Mouse (Mus musculus) megakaryocyte, adult 5-6 weeks (primary cell): ENCODE data around the gene Zmat5. TPM values are rescaled to one million over a fixed set of nuclear protein-coding genes. Genes with fewer than 3 reads are reported as not detected.

Experiments used
- ATAC-seq: 2 replicates; pipeline ENCODE4 v1.8.0; 2016; ENCODE audit warnings: mild to moderate bottlenecking, inconsistent platforms; ENCODE audit not compliant: poor library complexity, severe bottlenecking
- total RNA-seq, 2 experiments: library from RNA; stranded (forward) in 1 of 2; stranded (reverse) in 1 of 2; fragments of 153-499, 151-499 nt in 1 of 2; fragments of 221-1000, 200-1000 nt in 1 of 2; gene quantifications; 2 replicates each; pipeline versions ENCODE4 v1.2.3 to v1.2.4; 2015 to 2017

Zmat5 gene
- total RNA-seq, 2 experiments from 2014 or later = 12.5 to 35.2 TPM

DNA sequence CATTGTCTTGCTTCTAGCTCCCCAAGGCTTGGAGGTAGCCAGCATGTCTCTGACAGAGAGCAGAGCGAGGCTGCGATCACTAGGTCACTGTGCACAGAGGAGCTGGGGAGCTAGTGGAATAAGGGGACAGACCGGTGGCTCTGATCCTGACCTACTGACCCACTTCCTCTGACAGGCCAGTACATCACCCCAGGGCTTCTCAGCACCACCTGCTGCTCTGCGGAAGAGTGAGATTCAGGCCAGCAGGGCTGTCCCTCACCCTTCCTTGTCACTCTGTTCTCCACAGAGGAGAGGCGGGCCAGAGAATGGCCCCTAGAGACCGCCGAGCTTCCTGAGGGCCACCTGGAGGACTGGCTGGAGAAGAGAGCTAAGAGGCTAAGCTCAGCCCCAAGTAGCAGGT lies 27.3 kb downstream of the Zmat5 start:
- no peak for ATAC-seq

DNA sequence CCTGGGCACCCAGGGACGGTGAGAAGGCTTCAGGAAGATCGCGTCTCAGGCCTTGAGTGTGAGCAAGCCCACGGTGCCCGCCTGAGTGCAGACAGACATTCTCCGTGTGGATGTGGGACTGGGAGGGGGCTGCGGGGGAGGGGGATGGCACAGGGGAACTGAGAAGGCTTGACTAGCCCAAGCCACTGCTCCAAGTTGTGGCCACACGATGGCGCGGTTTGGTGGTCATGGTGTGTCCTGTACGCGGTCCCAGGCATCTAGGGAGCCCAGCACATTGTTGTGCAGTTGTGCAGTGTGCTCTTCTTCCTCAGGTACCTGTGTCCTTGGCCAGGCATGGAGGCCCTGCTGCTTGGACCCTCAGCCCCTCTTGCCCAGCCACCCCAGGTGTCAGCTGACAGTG lies 29.7 kb downstream of the Zmat5 start:
- no peak for ATAC-seq

DNA sequence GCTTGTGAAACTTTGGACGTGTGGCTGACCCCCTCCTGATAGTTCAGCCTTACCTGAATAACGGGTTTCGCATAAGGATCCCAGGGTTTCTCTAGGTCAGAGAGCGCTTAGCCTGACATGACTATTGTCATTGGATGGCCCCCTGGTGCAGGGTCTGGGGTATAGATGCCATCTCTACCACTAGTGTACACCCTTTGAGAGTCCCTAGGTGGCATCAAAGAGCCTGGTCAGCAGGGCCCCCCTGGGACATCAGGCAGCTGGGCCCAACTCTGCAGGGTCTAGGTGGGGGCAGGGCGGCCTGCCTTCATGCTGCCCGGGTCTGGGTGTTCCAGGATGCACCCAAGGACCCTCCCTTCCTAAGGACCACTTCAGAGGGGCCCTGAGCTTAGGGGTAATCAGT lies 31.9 kb downstream of the Zmat5 start:
- ATAC-seq = no peak

DNA sequence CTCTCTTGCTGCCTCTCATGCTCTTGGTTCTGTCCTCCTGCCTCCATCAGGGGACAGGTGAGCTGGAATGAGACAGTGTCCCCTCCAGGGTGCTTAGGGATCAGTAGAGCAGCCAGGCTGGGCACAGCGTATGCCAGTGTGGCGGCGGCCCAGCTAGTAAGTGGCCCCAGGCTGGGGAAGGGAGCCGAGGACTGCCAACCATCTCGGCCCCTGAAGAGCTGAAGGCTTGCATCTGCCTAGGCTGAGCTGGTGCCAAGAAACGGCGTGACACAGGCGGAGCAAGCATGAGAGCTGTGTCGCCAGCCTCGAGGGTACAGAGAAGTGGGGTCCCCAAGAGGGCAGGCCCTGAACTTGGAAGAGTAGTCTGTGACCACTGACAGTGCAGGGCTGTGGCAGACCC lies 33.2 kb downstream of the Zmat5 start:
- ATAC-seq = no peak

DNA sequence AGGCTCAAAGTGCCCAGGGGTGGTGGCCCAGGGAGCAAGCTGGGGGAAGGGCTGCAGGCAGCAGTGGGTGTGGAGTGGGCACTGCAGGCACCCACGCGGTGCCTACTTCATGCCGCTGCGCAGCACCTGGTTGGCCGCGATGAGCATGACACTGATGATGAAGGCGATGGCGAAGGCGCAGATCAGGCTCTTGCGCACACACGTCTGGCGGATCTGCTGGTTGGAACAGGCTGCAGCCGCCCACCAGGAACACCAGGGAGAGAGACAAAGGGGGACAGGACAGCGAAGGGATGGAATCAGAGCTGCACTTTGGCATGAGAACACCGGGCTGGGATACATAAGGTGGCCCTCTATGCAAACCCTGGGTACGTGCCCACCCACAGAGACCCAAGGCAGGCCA lies 34.2 kb downstream of the Zmat5 start:
- no peak for ATAC-seq

DNA sequence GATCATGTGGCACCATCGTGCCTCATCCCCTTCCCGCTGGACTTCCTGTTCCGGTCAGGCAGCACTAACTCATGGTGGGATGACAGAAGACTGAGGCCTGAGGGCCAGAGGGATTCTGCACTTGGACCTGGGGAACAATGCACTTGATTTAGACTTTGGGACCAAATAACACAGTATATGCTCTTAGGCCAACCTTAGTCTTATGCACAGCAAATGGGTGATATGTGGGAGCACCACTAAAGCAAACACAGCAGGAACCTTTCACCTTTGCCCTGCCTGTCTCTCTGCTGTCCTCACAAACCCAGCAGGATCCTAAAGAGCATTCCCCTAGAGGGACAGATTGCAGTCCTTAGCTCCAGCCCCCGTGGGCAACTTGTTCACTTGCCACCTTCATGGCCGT lies 36.3 kb downstream of the Zmat5 start:
- no peak for ATAC-seq

DNA sequence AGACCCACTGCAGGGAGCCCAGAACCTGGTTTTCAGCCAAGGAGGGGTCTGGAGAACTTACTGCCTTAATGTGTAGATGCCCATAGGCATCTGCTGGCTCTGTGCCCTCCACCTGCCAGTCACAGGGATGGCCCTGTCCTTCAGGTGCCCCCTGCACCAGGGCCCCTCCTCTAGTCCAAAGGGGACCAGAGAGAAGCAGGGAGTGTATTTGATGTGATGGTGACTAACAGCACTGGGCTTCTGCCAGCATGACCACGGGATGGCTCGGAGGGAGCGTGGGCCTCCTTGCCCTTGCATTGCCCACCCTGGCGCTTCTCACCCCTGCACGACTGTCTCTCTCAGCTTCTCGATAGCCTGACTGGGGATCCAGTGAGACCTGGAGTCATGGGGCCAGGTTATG lies 40.2 kb downstream of the Zmat5 start:
- ATAC-seq = no peak

DNA sequence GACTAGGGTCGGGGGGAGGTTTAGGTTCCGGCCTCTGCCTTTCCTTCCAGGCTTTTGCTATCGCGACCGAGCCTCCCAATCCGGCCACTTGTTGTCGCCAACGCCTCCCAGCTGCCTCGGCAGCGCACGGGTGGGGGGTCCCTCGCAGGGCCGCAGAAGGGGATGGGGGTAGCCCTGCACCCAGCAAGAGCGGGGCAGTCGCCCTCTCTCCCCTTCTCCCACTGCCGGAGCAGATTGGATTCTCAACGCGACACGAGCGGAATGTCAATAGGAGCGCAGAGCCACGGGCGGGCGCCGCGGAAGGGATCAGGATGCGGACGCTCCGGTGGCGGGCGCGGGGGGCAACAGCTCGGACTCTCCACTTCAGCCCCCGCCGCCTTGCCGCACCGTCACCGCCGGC lies 41.5 kb downstream of the Zmat5 start:
- ATAC-seq = no peak

DNA sequence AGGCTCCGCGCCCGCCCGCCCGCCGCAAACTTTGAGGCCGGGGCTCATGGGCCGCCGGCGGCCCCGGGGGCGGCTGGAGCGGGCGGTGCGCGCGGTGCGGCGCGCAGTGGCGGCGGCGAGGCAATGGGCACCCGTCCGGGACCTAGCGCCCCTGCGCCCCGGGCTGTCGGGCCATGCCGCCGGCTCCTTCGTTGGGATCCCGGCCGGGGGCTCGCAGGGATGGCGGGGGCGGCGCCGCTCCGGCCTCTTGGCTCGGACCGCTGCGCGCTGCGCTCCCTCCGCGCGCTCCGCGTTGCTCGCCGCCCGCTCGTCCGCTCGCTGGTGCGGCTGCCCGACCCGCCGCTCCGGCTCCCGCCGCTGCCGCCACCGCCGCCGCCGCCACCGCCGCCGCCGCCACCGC lies 42.3 kb downstream of the Zmat5 start, which contains the start of gene Cabp7:
Gene Cabp7, minus strand, starts transcription at position 46 of the 400 bp plus-strand sequence.
- no peak for ATAC-seq

DNA sequence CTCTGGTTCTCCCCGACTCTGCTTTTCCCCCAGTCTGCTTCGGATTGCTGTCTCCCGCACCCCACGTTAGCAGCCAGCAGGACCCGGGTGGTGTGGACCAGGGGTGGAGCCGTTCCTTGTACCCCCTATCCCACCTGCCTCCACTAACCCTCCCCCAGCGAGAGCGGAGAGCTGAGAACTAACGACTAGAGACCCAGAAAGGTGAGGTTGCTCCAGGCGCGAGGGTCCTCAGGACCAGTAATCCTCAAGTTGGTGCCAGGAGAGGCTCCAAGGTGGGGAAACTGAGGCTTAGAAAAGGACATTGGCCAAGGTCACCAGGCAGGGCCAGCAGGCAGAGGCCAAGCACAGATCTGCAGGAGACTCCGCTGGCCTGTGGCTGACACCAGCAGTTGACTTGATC lies 42.8 kb downstream of the Zmat5 start:
- ATAC-seq = no peak

DNA sequence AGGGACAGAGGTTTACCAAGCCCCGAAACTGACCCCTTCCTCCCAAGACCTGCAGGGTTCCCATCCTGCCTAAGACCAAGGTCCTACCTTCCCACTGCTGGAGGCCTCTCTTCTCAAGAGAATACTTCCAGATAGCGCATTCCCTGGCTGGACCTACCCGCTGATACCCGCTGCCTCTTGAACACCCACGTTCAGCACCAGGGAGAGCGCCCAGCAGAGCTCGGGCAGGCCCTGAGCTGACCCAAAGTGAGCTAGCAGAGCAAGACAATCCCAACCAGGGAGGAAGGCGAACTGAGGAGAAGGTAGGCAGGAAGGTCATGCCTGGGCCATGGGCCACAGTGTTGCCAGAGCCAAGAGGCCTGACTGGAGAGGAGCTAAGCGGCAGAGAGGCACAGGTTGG lies 45.8 kb downstream of the Zmat5 start:
- no peak for ATAC-seq

DNA sequence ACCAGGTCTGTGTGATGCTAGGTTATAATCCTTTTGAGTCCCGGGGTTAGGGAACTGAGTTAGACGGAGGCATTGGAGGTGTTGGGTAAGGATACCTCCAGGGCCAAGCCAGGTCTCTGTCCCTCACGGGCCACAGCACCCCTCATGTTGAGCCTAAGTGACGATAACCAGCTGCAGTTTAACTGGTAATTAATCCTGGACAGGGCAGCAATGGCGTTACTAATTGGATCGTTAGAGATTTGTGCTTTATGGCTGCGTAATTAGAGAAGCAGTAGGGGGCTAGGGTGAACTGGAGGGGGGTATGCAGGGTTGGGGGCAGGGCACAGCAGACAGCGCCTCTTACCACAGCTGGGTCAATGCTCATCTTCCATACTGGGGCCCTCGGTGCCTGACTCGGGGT lies 48.4 kb downstream of the Zmat5 start:
- no peak for ATAC-seq

DNA sequence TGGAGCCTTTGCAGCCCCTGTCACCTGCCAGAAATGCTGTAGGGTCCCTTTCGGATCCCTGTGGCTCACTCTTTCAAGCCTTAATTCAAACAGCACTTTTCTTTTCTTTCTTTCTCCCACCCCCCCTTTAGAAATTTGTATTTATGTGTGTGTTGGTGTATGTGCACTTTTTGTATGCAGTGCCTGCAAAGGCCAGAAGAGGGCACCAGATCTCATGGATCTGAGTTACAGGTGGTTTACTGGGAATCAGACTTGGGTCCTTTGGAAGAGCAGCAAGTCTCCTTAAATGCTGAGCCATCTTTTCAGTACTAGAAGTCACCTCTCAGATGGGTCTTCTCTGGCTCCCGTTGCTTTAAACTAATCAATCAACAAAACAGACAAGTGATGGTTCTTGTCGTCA lies 49.6 kb downstream of the Zmat5 start:
- no peak for ATAC-seq

DNA sequence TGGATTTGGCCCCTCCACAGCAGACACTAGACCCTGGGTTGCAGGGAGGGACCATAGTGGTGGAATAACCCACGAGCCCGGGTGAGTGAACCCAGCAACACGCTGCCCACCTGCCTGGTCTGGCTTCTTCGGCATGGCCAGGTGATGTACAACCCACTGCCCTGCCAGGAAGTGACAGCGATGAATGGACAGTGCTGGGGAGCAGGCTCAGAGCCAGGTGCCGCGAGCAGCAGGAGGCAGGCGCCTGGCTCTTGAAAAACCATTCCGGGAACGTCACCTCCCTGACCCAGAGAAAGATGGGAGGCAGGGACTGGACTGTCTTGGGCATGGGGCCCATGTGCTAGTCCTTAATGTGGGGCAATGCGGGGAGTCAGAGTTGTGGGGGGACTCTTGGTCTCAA lies 50.4 kb downstream of the Zmat5 start:
- no peak for ATAC-seq

DNA sequence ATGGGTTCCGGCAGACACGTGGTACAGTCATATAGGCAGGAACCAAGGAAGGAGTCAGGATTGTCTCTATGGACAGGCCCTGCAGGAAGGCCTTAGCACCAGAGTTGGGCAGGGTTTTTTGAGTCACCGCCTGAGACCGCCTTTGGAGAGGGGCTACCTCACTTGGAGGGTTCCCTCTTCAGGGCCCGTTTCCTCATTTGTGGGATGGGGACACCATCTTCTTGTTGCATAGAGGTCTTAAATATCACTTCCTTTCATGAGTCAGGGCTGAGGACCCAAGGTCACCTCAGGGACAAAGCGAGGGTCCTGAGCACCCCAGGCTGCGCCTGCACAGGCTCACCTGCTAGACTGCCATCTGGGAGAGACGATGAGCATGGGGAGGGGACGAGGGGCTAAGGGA lies 52.0 kb downstream of the Zmat5 start:
- ATAC-seq = peak; percentile 52

DNA sequence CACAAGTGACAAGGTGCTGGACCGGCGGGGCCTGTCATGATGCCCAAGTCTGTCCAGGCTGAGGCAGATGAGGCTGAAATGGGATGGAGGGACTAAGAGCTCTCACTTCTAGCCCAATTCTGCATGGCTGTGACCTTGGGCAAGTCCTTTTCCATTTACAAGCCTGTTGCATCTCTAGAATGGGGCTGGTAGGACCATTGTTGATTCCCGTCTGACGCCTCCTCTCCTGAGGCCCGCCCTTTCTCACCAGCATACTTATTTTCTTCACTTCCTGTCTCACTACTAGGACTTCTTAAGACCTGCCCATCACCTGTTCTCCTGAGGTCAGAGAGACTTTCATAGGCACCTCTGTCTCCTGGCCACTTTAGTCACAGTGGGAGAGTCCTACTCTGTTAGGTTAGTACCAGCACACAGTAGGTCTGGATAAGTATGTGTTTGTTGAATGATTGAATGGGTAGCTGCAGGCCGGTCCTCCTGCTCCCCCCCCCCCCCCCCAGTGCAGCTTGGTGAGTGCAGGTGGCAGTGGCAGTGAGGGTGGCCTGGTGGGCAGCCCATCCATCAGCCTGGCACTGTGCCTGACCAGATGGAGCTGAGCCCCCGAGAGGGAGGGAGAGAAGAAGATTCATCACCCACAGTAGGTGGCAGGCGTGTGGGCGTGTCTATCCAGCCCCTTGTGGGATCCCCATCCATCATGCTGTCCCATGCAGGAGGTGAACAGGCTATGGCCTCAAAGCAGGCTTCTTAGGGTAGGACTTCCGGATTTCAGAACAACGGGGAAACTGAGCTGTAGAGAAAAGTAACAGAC lies 52.7 kb downstream of the Zmat5 start:
- ATAC-seq = no peak

DNA sequence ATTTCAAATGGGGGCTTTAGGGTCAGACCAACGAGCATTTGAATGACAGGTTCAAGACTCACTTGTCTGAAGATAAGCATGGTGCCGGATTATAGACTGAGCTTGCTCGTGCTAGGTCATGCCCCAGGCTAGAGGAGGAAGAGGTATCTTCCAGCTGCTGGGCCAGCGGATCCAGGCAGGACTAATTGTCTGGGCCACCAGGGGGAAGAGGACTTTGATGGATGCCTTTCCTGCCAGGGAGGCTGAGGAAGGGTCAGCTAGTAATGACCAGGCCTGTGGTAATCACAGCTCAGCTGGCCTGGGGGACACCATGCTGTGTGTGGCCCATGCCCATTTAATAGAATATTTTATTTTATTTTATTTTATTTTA lies 53.3 kb downstream of the Zmat5 start:
- ATAC-seq = no peak

DNA sequence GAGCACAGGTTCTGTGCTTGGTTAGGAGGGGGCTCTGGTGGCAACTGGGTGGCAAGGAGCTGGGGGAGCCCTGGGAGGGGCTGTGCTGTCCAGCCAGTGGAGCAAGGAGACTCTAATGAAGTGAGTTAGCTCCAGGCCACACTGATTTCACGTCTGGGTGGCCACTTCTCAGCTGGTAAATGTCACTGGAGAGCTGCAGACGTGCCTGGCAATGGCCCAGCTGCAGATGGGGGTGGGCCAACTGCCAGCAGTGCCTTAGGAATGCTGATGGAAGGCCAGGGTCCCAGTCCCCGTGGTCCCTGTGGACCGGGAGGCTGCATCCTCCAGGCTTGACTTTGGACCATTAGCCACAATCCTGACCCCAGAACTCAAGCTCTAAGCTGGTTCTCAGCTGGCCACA lies 56.0 kb downstream of the Zmat5 start:
- no peak for ATAC-seq

DNA sequence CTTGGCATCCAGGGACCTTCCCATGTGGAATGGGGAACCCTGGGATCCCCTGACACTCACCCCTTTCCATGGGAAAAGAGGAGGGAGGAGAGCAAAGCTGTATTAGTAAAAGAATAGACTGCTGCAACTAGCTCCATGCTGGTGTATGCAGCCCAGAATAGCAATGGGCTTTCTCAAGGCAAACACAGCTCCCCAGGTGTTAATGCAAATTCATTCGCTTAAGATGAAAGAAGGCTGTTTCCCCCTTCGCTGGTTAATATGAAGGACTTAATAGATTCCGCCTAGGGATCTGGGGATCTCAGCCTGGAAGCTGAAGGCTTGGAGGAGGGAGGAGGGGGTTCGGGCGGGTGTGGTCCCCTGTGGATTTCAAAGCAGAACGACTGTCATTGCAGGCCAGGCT lies 57.5 kb downstream of the Zmat5 start:
- ATAC-seq = no peak

DNA sequence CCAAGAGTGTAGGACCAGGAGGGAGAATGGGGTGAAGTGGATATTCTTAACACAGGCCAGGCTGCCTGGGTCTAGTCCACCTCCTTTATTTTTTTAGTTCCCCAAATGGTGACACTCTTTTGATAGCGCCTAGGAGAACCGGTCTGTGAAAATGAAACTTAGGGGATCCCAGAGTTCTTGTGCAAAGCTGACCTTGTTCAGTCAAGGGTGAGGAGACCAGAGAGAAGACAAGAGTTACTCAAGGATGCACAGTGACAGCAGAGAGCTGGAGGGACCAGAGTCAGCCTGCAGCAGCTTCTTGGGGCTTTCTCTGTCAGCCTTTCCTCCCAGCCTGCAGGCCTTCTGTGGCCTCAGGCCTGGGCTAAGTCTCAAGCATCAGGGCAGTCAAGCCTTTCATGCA lies 58.0 kb downstream of the Zmat5 start:
- ATAC-seq = no peak; the same call in 1 of the 2 replicates

DNA sequence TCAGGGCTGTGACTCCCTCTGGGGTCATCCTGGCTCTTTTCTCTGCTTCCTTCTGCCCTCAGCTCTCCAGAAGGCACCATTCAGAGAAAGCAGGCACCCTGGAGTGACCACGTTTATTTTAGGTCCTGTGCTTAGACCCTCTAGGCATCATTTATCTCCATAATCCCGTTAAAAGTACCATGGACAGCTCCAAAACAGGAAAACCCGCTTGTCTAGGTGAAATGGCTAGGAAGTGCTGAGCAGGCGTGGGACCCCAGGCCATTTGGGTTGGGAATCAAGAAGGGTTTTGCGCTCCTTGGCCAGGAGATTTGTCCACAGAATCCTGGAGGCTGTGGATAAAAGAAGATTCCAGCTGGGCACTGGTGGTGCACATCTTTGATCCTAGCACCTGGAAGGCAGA lies 59.2 kb downstream of the Zmat5 start:
- ATAC-seq = no peak

DNA sequence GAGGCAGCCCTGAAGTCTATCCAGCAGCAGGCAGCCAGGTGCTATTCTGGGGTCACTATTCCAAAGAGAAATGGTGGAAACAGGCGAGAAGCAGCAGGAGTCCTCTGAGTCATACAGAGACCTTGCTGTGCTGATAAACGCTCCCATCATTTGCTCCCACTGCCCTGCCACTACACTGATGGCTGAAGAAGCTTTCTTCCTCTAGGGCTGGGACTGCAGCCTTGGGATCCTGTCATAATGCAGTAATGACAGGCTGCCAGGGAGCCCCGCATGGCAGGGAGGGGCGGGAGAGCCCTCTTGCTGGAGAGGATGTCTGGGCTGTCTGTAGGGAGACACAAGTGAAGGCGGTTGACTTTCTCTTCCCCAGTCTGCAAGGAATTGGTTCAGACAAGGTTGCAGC lies 60.0 kb downstream of the Zmat5 start:
- ATAC-seq = no peak

DNA sequence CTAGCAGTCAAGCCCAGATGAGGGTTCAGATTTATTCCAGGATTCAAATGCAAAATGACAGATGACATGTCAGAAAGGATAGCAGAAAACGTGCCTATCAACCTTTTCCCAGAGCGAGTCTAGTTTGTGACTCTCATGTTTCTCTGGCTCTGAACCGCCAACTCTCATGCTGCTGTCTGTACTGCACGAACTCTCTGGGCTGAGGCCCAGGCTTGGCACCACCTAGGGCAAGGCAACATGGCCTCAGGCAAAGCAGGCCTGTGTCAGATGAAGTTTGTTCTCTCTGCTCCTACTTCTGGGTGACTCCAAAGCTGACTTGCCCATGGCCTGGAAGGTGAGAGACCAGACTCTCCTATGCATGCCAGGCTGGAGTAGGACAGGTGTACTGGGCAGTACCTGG lies 63.9 kb downstream of the Zmat5 start:
- ATAC-seq = no peak
